Mouse (Mus musculus) heart, postnatal 0 days (tissue): ENCODE data around the gene Dguok.

ENCODE experiments used
- CTCF ChIP-seq: IDR thresholded peaks from 2 replicates; pipeline ENCODE4 v1.5.1; 2016; ENCODE audit warnings: antibody characterized with exemption, control low read depth, low read depth
- EP300 ChIP-seq: IDR thresholded peaks from 2 replicates; pipeline ENCODE4 v1.6.1; 2016; ENCODE audit warnings: antibody characterized with exemption, low read depth

DNA sequence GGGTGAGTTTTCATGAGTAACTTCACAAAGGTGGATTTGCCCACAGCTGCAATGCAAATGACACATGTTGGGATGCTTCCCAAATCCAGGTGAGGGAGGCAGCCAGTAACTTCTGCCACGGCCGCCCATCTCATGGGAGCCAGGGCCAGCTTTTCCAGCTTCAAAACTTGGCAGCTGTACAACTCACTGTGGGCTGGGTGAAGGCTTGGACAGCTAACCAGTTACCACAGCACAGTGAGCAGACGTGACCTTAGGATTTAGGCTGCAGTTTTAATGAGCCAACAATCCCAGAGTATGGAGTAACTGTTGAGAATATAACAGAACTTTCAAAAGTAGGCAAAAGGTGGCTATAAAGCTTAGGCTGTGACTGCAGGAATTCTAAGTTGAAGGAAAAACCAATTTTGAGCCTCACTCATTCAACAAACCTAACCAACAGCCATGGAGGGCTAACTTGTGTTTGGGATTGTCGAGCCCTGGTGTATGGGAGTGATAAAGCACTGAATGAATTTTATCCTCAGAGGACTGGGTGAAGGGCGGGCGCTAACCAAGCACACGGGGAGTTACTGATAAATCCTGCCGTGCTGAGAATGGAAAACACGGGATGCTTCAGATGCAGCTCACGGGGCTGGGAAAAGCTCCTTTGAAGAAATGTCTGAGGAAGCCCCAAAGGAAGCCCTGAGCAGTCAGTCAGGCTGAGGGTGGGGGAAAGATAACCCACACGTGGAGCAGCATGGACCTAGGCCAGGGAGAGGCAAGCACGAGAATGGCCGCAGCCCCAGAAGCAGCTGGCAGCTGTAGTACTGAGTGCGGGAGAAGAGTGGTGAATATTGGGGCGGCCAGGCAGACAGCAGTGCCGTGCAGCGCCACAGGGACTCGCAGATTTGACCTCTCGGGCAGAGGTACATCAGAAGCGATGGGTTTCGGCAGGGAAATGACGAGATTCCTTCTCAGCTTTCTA is 9.7 kb downstream of the Dguok start:
- TF ChIP-seq CTCF (no peak), EP300 (no peak)
